Mouse (Mus musculus): ENCODE measurements around the gene Cldn9.

DNA sequence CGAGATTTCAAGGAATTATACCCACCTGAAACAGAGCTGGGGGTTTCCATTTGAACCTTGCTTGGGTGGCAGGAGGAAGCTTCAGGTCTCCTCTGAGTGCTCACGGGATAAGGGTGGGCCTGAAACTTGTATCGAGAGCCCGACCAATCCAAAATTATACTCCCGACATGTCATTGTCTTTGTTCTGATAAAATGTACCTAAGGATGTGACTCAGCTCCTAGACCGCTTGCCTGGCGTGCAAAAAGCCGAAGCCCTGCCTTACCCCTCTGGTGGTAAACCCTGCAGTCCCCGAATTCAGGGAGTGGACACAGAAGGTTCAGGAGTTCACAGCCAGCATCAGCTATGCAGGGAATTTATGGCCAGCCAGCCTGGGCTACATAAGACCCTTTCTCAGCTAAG is 3.5 kb downstream of the Cldn9 start:
- TF ChIP-seq POLR2A (IDR thresholded peaks at IDR 0.05; ENCODE audit: low read depth, low read length) (no peak), CTCF (IDR thresholded peaks at IDR 0.05; ENCODE audit: extremely low read depth, insufficient read length, insufficient replicate concordance, low read depth, low read length) (no peak)
